ENCODE assay signal across 8 mouse cellular contexts in the genomic region with DNA sequence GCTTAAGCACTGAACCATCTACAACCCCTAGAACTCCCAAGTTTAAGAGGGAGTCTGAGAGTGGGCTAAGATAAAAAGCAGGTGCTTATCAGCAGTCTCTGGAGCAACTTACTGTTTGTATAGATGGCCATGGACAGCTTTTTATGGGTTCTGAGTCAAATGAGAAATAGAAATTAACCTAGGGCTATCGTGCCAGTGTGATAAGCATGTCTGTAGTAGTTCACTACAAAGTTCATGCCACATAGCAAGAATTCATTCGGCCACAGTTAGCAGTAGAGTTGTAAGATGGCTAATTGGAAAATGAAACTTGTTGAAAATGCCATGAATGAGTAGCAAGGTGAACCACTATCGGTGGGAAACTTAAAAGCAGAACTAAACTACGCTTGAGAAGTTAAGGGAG. TPM values are rescaled to one million over a fixed set of nuclear protein-coding genes. Genes with fewer than 3 reads are reported as not detected.
DNase-seq lines count a peak whose midpoint lies in the region; ATAC-seq lines count a peak whose summit lies in the region.
"Had no signal": no experiment of that assay in that cellular context is flagged by ENCODE, and none has a peak within 500 bp of the region (broad histone marks: within the 10 kb centered on the region; RNA-seq: fewer than 3 reads in every experiment).

No protein-coding gene starts in this region.

- H3K4me3 ChIP-seq in neural tube, embryonic 11.5 days (ENCODE audit: low read depth, low read length): peak overlapping the region; percentile 78; the same call in 1 of the 2 replicates
- peak overlapping the region; percentile 74 for H3K4me3 ChIP-seq in liver, embryonic 12.5 days

- peak overlapping the region; percentile 96 for H3K4me2 ChIP-seq in neural tube, embryonic 11.5 days (ENCODE audit: low read depth)
- peak overlapping the region; percentile 93 for H3K4me2 ChIP-seq in liver, embryonic 12.5 days

- intact Hi-C loops in left cerebral cortex, postnatal 10 days (cut with DNase I): no loop called here
- intact Hi-C loops in gastrocnemius, postnatal 36 days (cut with DNase I): no loop called here

- no peaks in the 10 kb centered on the region for H3K27me3 ChIP-seq in neural tube, embryonic 11.5 days (ENCODE audit: control insufficient read depth, insufficient read depth, low read length)
- H3K27me3 ChIP-seq in liver, embryonic 12.5 days (replicated peaks): no peaks in the 10 kb centered on the region

- peak overlapping the region; percentile 79 for H3K9ac ChIP-seq in neural tube, embryonic 11.5 days (ENCODE audit: low read length)
- peak overlapping the region; percentile 88 for H3K9ac ChIP-seq in liver, embryonic 12.5 days

- H3K27ac ChIP-seq in neural tube, embryonic 11.5 days (ENCODE audit: low read depth, low read length): no peak overlapping the region
- peak overlapping the region; percentile 99 for H3K27ac ChIP-seq in liver, embryonic 12.5 days

- H3K4me1 ChIP-seq in neural tube, embryonic 11.5 days (ENCODE audit: control insufficient read depth, insufficient read depth, low read length): peaks cover 28% of the 10 kb centered on the region
- H3K4me1 ChIP-seq in liver, embryonic 12.5 days: peaks cover 79% of the 10 kb centered on the region

- 91% methylated on average over 4 of the region's 4 CpGs for WGBS in neural tube, embryonic 11.5 days
- 25% methylated on average over 4 of the region's 4 CpGs for WGBS in liver, embryonic 12.5 days (ENCODE audit: insufficient replicate concordance)

- no peaks in the 10 kb centered on the region for H3K9me3 ChIP-seq in neural tube, embryonic 11.5 days (ENCODE audit: control insufficient read depth, low read length)
- no peaks in the 10 kb centered on the region for H3K9me3 ChIP-seq in liver, embryonic 12.5 days (replicated peaks)

- H3K36me3 ChIP-seq in neural tube, embryonic 11.5 days (ENCODE audit: control insufficient read depth, insufficient read depth, low read length): peaks cover 22% of the 10 kb centered on the region
- peaks cover 67% of the 10 kb centered on the region for H3K36me3 ChIP-seq in liver, embryonic 12.5 days

- DNase-seq in neural tube, embryonic 11.5 days (ENCODE audit: low spot score): no peak
- DNase-seq in neural tube, embryonic 10.5 days (ENCODE audit: extremely low spot score, low spot score): no peak
- DNase-seq in left cerebral cortex, postnatal 10 days (ENCODE audit: extremely low spot score in 1 of 2, low spot score in 2 of 2): no peak
- DNase-seq in gastrocnemius, postnatal 36 days: no peak
- DNase-seq in ovary, adult 18-20 months (ENCODE audit: low spot score): no peak
- DNase-seq: embryo, embryonic 11 days had no signal

- no peak for ATAC-seq in neural tube, embryonic 11.5 days (ENCODE audit: insufficient read depth, low FRiP score, low TSS enrichment)
- peak; percentile 26 for ATAC-seq in erythroid progenitor cell, adult 5-6 weeks (replicated peaks; ENCODE audit: low FRiP score, poor library complexity, severe bottlenecking)
- peak; percentile 30 for ATAC-seq in liver, embryonic 12.5 days

RNA-seq across cellular contexts. Expression of a gene that starts 1.2 kb away (rescaled TPM):
- 142 and 146 TPM in 2 replicates for polyA plus RNA-seq in neural tube, embryonic 11.5 days (2014; fragmentation: Nextera tagmentation; extraction: Ambion mirVana)
- 24.9 and 26.0 TPM in 2 replicates for total RNA-seq in erythroid progenitor cell, adult 5-6 weeks (2015; ENCODE audit: low replicate concordance)
- total RNA-seq in erythroid progenitor cell, adult 5-6 weeks (2017; ENCODE audit: low replicate concordance): 21.9 and 23.6 TPM in 2 replicates
- polyA plus RNA-seq in liver, embryonic 12.5 days (2016; fragmentation: Nextera tagmentation; extraction: Ambion mirVana): 77.3 and 83.3 TPM in 2 replicates
- total RNA-seq in left cerebral cortex, postnatal 10 days (2021): 100 to 1,000 TPM; 112 to 121 TPM
- 100 to 1,000 TPM; 308 to 309 TPM for total RNA-seq in gastrocnemius, postnatal 36 days (2021)

RNA-seq across cellular contexts. Expression of a gene that starts 1.5 kb away (rescaled TPM):
- 86.4 and 92.9 TPM in 2 replicates for polyA plus RNA-seq in neural tube, embryonic 11.5 days (2014; fragmentation: Nextera tagmentation; extraction: Ambion mirVana)
- 134 and 213 TPM in 2 replicates for total RNA-seq in erythroid progenitor cell, adult 5-6 weeks (2015; ENCODE audit: low replicate concordance)
- 115 and 117 TPM in 2 replicates for total RNA-seq in erythroid progenitor cell, adult 5-6 weeks (2017; ENCODE audit: low replicate concordance)
- polyA plus RNA-seq in liver, embryonic 12.5 days (2016; fragmentation: Nextera tagmentation; extraction: Ambion mirVana): 73.6 and 86.1 TPM in 2 replicates
- 10 to 100 TPM; 62.2 to 62.7 TPM for total RNA-seq in left cerebral cortex, postnatal 10 days (2021)
- 10 to 100 TPM; 27.3 to 33.8 TPM for total RNA-seq in gastrocnemius, postnatal 36 days (2021)

RNA-seq across cellular contexts. Expression of a gene that starts 5.9 kb away (rescaled TPM):
- polyA plus RNA-seq in neural tube, embryonic 11.5 days (2014; fragmentation: Nextera tagmentation; extraction: Ambion mirVana): 1,399 and 1,464 TPM in 2 replicates
- 529 and 614 TPM in 2 replicates for total RNA-seq in erythroid progenitor cell, adult 5-6 weeks (2015; ENCODE audit: low replicate concordance)
- 132 and 200 TPM in 2 replicates for total RNA-seq in erythroid progenitor cell, adult 5-6 weeks (2017; ENCODE audit: low replicate concordance)
- polyA plus RNA-seq in liver, embryonic 12.5 days (2016; fragmentation: Nextera tagmentation; extraction: Ambion mirVana): 1,519 and 1,532 TPM in 2 replicates
- total RNA-seq in left cerebral cortex, postnatal 10 days (2021): 100 to 1,000 TPM; 286 to 295 TPM
- 100 to 1,000 TPM; 288 to 339 TPM for total RNA-seq in gastrocnemius, postnatal 36 days (2021)

RNA-seq across cellular contexts. Expression of a gene that starts 8.5 kb away (rescaled TPM):
- polyA plus RNA-seq in neural tube, embryonic 11.5 days (2014; fragmentation: Nextera tagmentation; extraction: Ambion mirVana): 39.3 and 48.9 TPM in 2 replicates
- 5.4 and 14.8 TPM in 2 replicates for total RNA-seq in erythroid progenitor cell, adult 5-6 weeks (2015; ENCODE audit: low replicate concordance)
- 2.3 and 11.0 TPM in 2 replicates for total RNA-seq in erythroid progenitor cell, adult 5-6 weeks (2017; ENCODE audit: low replicate concordance)
- 6.7 and 7.6 TPM in 2 replicates for polyA plus RNA-seq in liver, embryonic 12.5 days (2016; fragmentation: Nextera tagmentation; extraction: Ambion mirVana)
- 10 to 100 TPM in 1 of 2 experiments, 1 to 10 TPM in 1; 9.2 to 10.9 TPM for total RNA-seq in left cerebral cortex, postnatal 10 days (2021)
- 1,000 to 10,000 TPM; 8,161 to 9,332 TPM for total RNA-seq in gastrocnemius, postnatal 36 days (2021)

RNA-seq across cellular contexts. Expression of a gene that starts 9.6 kb away (rescaled TPM):
- polyA plus RNA-seq in neural tube, embryonic 11.5 days (2014; fragmentation: Nextera tagmentation; extraction: Ambion mirVana): 1.3 and 1.6 TPM in 2 replicates
- 2.5 and 8.0 TPM in 2 replicates for total RNA-seq in erythroid progenitor cell, adult 5-6 weeks (2015; ENCODE audit: low replicate concordance)
- total RNA-seq in erythroid progenitor cell, adult 5-6 weeks (2017; ENCODE audit: low replicate concordance): 1.1 TPM in 1 of 2 replicates, not detected in the other
- polyA plus RNA-seq in liver, embryonic 12.5 days (2016; fragmentation: Nextera tagmentation; extraction: Ambion mirVana): 5.5 and 5.6 TPM in 2 replicates
- total RNA-seq in left cerebral cortex, postnatal 10 days (2021): not detected
- not detected for total RNA-seq in gastrocnemius, postnatal 36 days (2021)

Comparison
In these comparisons a context has a peak if more than half of its experiments do, and no peak if none do; other contexts are left out.
1. RNA of a gene that starts 1.2 kb away (total RNA-seq): 308 to 309 TPM in gastrocnemius, postnatal 36 days and 112 to 121 TPM in left cerebral cortex, postnatal 10 days; 21.9 to 26.0 TPM in erythroid progenitor cell, adult 5-6 weeks; every median in the first group is over 4 times any median in the second.